Mouse (Mus musculus) forebrain, embryonic 11.5 days (tissue): ENCODE measurements around the gene Spag16. TPM values are rescaled to one million over a fixed set of nuclear protein-coding genes. Genes with fewer than 3 reads are reported as not detected.

Experiments used
- ATAC-seq: fragments of 200-750 bp; cut with Nextera tagmentation; replicated peaks from 2 replicates; pipeline ENCODE4 v1.8.0; 2017; ENCODE audit warnings: moderate TSS enrichment; ENCODE audit not compliant: low FRiP score
- DNase-seq: peaks from one replicate; pipeline ENCODE4 v3.0.0-alpha.2; 2017; ENCODE audit warnings: low spot score
- H3K27ac ChIP-seq: fragments of 300-500 bp; sonication (generic); 2 replicates; pipeline ENCODE4 v1.5.1; 2014; ENCODE audit warnings: low read depth, low read length
- H3K27me3 ChIP-seq: fragments of 300-500 bp; sonication (generic); 2 replicates; pipeline ENCODE4 v1.6.1; 2014; ENCODE audit warnings: mild to moderate bottlenecking, low read length, mixed read lengths; ENCODE audit not compliant: control insufficient read depth, insufficient read depth
- H3K36me3 ChIP-seq: fragments of 300-500 bp; sonication (generic); 2 replicates; pipeline ENCODE4 v1.6.1; 2014; ENCODE audit warnings: mild to moderate bottlenecking, low read length, moderate library complexity, mixed read lengths; ENCODE audit not compliant: control insufficient read depth, insufficient read depth
- H3K4me1 ChIP-seq: fragments of 300-500 bp; sonication (generic); replicated peaks from 2 replicates; pipeline ENCODE4 v1.6.1; 2014; ENCODE audit warnings: low read length, mixed read lengths; ENCODE audit not compliant: control insufficient read depth, insufficient read depth
- H3K4me2 ChIP-seq: fragments of 300-500 bp; sonication (generic); 2 replicates; pipeline ENCODE4 v1.6.1; 2014; ENCODE audit warnings: low read depth, mild to moderate bottlenecking, low read length, moderate library complexity, mixed read lengths; ENCODE audit not compliant: severe bottlenecking
- H3K4me3 ChIP-seq: fragments of 300-500 bp; sonication (generic); 2 replicates; pipeline ENCODE4 v1.5.1; 2014; ENCODE audit warnings: low read depth, low read length
- H3K9ac ChIP-seq: fragments of 300-500 bp; sonication (generic); 2 replicates; pipeline ENCODE4 v1.6.1; 2014; ENCODE audit warnings: low read length
- H3K9me3 ChIP-seq: fragments of 300-500 bp; sonication (generic); 2 replicates; pipeline ENCODE4 v1.6.1; 2016; ENCODE audit warnings: low read length, mixed read lengths; ENCODE audit not compliant: control insufficient read depth
- whole genome bisulfite sequencing: fragments of 180-500 bp; shearing (Covaris S2); extraction: QIAGEN DNeasy Blood & Tissue Kit; methylation state at CpG from one replicate; pipeline ENCODE4 v1.1.7; 2014; 5-methylcytosine and 5-hydroxymethylcytosine counted together
- polyA plus RNA-seq: library from polyadenylated mRNA; unstranded; fragments of >200 nt; fragmentation: Nextera tagmentation; extraction: Ambion mirVana; gene quantifications from 2 replicates; pipeline ENCODE4 v1.2.1, GENCODE M21; 2014

The Spag16 gene
- polyA plus RNA-seq, 1 experiment from 2014 or later = 2.1 TPM

- Histone ChIP-seq H3K9me3 (no peaks in the 10 kb centered on the region), H3K4me3 (no peak overlapping the region), H3K27me3 (no peaks in the 10 kb centered on the region; the same call in 1 of the 2 replicates), H3K27ac (0 out of 2 replicates have a peak overlapping the region, but pooled peaks have one; percentile 7), H3K4me2 (no peak overlapping the region), H3K36me3 (no peaks in the 10 kb centered on the region), H3K4me1 (0 out of 2 replicates have a peak, but pooled peaks cover 1% of the 10 kb centered on the region), H3K9ac (no peak overlapping the region)
- ATAC-seq (peak; percentile 88), DNase-seq (no peak)
- WGBS = 23% methylated on average over 9 of the region's 9 CpGs
These were observed 615.7 kb downstream of the Spag16 start for GRCm38 (mm10) chr1:70442209-70443080.

GRCm38 (mm10) chr1:70479864-70480263 lies 653.1 kb downstream of the Spag16 start:
- no peak overlapping the region for H3K9ac ChIP-seq
- no peak for DNase-seq
- no peaks in the 10 kb centered on the region for H3K27me3 ChIP-seq

GRCm38 (mm10) chr1:70518918-70519317 lies 692.1 kb downstream of the Spag16 start:
- DNase-seq (no peak), ATAC-seq (no peak)

More at GRCm38 (mm10) chr1:70479864-70480263, 653.1 kb downstream of the Spag16 start:
- WGBS = 96% methylated on average over 1 of the region's 1 CpGs
- Histone ChIP-seq H3K9me3 (no peaks in the 10 kb centered on the region), H3K27ac (no peak overlapping the region), H3K36me3 (no peaks in the 10 kb centered on the region), H3K4me2 (no peak overlapping the region), H3K4me1 (no peaks in the 10 kb centered on the region), H3K4me3 (no peak overlapping the region)
- ATAC-seq = no peak

GRCm38 (mm10) chr1:70527134-70527533 lies 700.4 kb downstream of the Spag16 start:
- peak; percentile 53; the same call in 1 of the 2 replicates for ATAC-seq
- no peak overlapping the region for H3K4me2 ChIP-seq
- no peak overlapping the region for H3K4me3 ChIP-seq
- no peaks in the 10 kb centered on the region for H3K36me3 ChIP-seq
- no peaks in the 10 kb centered on the region for H3K4me1 ChIP-seq
- no peak for DNase-seq
- H3K9me3 ChIP-seq = no peaks in the 10 kb centered on the region
- 58% methylated on average over 2 of the region's 2 CpGs for WGBS
- no peak overlapping the region for H3K9ac ChIP-seq
- no peaks in the 10 kb centered on the region for H3K27me3 ChIP-seq
- no peak overlapping the region for H3K27ac ChIP-seq

More at GRCm38 (mm10) chr1:70518918-70519317, 692.1 kb downstream of the Spag16 start:
- Histone ChIP-seq H3K36me3 (no peaks in the 10 kb centered on the region), H3K4me3 (no peak overlapping the region), H3K9me3 (no peaks in the 10 kb centered on the region), H3K9ac (no peak overlapping the region), H3K27me3 (no peaks in the 10 kb centered on the region), H3K4me1 (no peaks in the 10 kb centered on the region), H3K27ac (no peak overlapping the region), H3K4me2 (no peak overlapping the region)

GRCm38 (mm10) chr1:70529771-70530170 lies 703.0 kb downstream of the Spag16 start:
- Histone ChIP-seq H3K9ac (no peak overlapping the region), H3K27ac (no peak overlapping the region), H3K4me1 (no peaks in the 10 kb centered on the region), H3K4me3 (no peak overlapping the region), H3K27me3 (no peaks in the 10 kb centered on the region), H3K4me2 (no peak overlapping the region), H3K36me3 (no peaks in the 10 kb centered on the region), H3K9me3 (no peaks in the 10 kb centered on the region)
- 92% methylated on average over 2 of the region's 2 CpGs for WGBS
- ATAC-seq (no peak), DNase-seq (no peak)

- Histone ChIP-seq H3K4me1 (no peaks in the 10 kb centered on the region), H3K9ac (no peak overlapping the region), H3K36me3 (no peaks in the 10 kb centered on the region), H3K4me3 (no peak overlapping the region), H3K4me2 (no peak overlapping the region), H3K27ac (no peak overlapping the region), H3K9me3 (no peaks in the 10 kb centered on the region), H3K27me3 (no peaks in the 10 kb centered on the region)
- no peak for ATAC-seq
- WGBS = 74% methylated on average over 2 of the region's 2 CpGs
- DNase-seq = no peak
These were observed 725.1 kb downstream of the Spag16 start for GRCm38 (mm10) chr1:70551839-70552238.

GRCm38 (mm10) chr1:70621805-70622204 lies 795.0 kb downstream of the Spag16 start:
- no peak overlapping the region for H3K9ac ChIP-seq
- no peaks in the 10 kb centered on the region for H3K36me3 ChIP-seq
- no peak overlapping the region for H3K4me3 ChIP-seq
- no peak overlapping the region for H3K4me2 ChIP-seq
- no peak for ATAC-seq
- peaks cover 2% of the 10 kb centered on the region; the same call in 1 of the 2 replicates for H3K27me3 ChIP-seq
- DNase-seq = no peak
- no peak overlapping the region for H3K27ac ChIP-seq
- WGBS = 88% methylated on average over 3 of the region's 3 CpGs
- no peaks in the 10 kb centered on the region; the same call in 1 of the 2 replicates for H3K4me1 ChIP-seq
- no peaks in the 10 kb centered on the region for H3K9me3 ChIP-seq

- peak; percentile 91 for ATAC-seq
- 8% methylated on average over 5 of the region's 5 CpGs for WGBS
- Histone ChIP-seq H3K36me3 (no peaks in the 10 kb centered on the region), H3K4me3 (no peak overlapping the region), H3K4me1 (no peaks in the 10 kb centered on the region; the same call in 1 of the 2 replicates), H3K27ac (no peak overlapping the region), H3K9ac (no peak overlapping the region), H3K4me2 (no peak overlapping the region), H3K27me3 (peaks cover 3% of the 10 kb centered on the region; the same call in 1 of the 2 replicates), H3K9me3 (no peaks in the 10 kb centered on the region)
- DNase-seq = no peak
These were observed 798.2 kb downstream of the Spag16 start for GRCm38 (mm10) chr1:70624803-70625460.
